Mouse (Mus musculus) megakaryocyte, embryonic 14.5 days (primary cell): ENCODE measurements at regions not wholly inside any gene's neighbourhood (a gene's known extent, or its start where the extent isn't known, plus 50 kb on each side); places are given as distances from the start of the nearest gene placed in this dataset.

Experiments used
- H3K27me3 ChIP-seq: replicated peaks from 2 replicates; pipeline ENCODE3; 2012; ENCODE audit warnings: inconsistent platforms
- H3K36me3 ChIP-seq: replicated peaks from 2 replicates; pipeline ENCODE3; 2012; ENCODE audit warnings: low read length, inconsistent platforms, mixed read lengths
- H3K4me1 ChIP-seq: 2 replicates; pipeline ENCODE4 v1.6.1; 2012; ENCODE audit warnings: inconsistent platforms
- H3K4me3 ChIP-seq: replicated peaks from 2 replicates; pipeline ENCODE3; 2012; ENCODE audit warnings: moderate library complexity, mild to moderate bottlenecking, inconsistent platforms
- H3K9me3 ChIP-seq: 2 replicates; pipeline ENCODE4 v1.6.1; 2012; ENCODE audit warnings: inconsistent platforms
- FLI1 ChIP-seq: IDR thresholded peaks from 2 replicates; pipeline ENCODE4 v1.6.1; 2012; ENCODE audit warnings: low read length, inconsistent platforms, mixed read lengths
- GATA1 ChIP-seq: IDR thresholded peaks from 3 replicates; pipeline ENCODE4 v1.6.1; 2012; ENCODE audit warnings: mixed read lengths, low read length, inconsistent platforms, borderline replicate concordance

DNA sequence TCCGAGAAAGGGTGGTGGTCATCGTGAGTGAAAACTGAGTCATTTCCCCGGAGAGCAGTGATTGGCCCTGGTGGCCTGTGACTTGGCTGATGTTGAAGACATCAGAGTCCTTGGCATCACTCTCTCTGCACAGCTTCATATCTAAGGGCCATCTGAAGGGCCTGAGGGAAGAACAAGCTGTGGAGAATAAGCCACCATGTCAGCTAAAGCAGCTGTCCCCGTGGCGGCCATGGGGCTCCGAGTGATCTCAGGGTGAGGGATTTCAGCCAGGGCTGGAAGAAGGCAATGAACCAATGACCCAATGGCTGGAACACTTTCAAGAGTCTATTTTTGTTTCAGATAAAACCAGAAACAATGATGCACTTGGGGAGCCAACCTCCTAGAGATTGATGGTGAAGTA is 62.2 kb downstream of the Ttc32 start:
- H3K27me3 ChIP-seq = no peaks in the 10 kb centered on the region
- no peaks in the 10 kb centered on the region for H3K36me3 ChIP-seq
- no peak overlapping the region for H3K4me3 ChIP-seq
- TF ChIP-seq FLI1 = no peak
- TF ChIP-seq GATA1 = no peak
- no peaks in the 10 kb centered on the region for H3K9me3 ChIP-seq
- no peaks in the 10 kb centered on the region for H3K4me1 ChIP-seq

DNA sequence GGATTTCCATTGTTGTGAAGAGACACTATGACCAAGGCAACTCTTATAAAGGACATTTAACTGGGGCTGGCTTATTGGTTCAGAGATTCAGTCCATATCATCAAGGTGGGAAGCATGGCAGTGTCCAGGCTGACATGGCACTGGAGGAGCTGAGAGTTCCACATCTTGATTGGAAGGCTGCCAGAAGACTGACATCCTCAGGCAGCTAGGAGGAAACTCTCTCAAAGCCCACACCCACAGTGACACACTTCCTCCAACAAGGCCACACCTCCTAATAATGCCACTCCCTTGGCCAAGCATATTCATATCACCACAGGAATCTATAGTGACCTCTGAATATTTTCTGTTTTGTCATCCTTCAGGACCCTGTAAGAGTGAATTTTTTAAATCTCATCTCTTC is 65.3 kb downstream of the Ttc32 start:
- Histone ChIP-seq H3K4me1 (no peaks in the 10 kb centered on the region), H3K27me3 (no peaks in the 10 kb centered on the region), H3K36me3 (no peaks in the 10 kb centered on the region), H3K4me3 (no peak overlapping the region), H3K9me3 (peaks cover 5% of the 10 kb centered on the region; the same call in 1 of the 2 replicates)
- no peak for TF ChIP-seq FLI1
- no peak for TF ChIP-seq GATA1

DNA sequence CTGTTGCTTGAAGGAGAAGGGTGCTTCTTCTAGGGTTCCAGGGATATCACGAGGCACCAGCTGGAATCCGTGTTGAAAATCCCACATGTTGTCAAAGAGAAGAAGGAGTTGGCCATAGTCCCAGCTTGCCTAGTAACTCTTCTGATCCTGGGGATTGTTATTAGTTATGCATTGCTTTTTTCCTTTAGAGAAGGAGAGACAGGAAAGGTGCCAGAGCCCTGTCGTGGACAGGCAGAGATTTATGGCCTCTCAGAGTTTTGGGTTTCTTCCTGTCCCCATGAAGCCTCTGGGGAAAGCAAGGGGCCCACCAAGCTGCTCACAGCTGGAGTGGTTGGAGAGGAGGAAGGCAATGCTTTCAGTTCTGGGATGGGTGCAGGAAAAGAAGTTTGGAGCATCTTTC is 76.6 kb downstream of the Ttc32 start:
- H3K9me3 ChIP-seq = no peaks in the 10 kb centered on the region
- no peaks in the 10 kb centered on the region for H3K27me3 ChIP-seq
- H3K4me3 ChIP-seq = no peak overlapping the region
- H3K4me1 ChIP-seq = no peaks in the 10 kb centered on the region
- TF ChIP-seq FLI1 (no peak), GATA1 (no peak)
- H3K36me3 ChIP-seq = no peaks in the 10 kb centered on the region

DNA sequence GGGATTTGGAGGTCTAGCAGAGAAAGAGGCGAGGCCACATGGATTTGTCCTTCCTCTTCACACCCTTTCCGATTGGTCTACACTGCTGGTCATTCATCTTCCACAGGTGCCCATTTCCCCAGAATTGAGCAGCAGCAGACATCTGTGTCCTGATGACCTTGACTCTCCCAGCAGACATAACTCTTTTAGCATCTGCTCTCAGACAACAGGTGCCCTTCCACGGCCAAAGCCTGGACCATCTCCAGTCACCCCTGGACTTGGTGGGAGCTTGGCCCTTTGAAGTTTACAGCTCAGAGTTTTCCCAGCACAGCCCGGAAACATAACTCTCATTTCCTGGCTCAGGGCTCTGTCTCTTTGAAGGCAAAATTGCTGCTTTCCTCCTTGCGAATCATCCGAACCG is 80.0 kb downstream of the Ttc32 start:
- no peaks in the 10 kb centered on the region for H3K4me1 ChIP-seq
- no peak overlapping the region for H3K4me3 ChIP-seq
- TF ChIP-seq GATA1 = no peak
- TF ChIP-seq FLI1 = no peak
- no peaks in the 10 kb centered on the region for H3K9me3 ChIP-seq
- no peaks in the 10 kb centered on the region for H3K36me3 ChIP-seq
- H3K27me3 ChIP-seq = no peaks in the 10 kb centered on the region

DNA sequence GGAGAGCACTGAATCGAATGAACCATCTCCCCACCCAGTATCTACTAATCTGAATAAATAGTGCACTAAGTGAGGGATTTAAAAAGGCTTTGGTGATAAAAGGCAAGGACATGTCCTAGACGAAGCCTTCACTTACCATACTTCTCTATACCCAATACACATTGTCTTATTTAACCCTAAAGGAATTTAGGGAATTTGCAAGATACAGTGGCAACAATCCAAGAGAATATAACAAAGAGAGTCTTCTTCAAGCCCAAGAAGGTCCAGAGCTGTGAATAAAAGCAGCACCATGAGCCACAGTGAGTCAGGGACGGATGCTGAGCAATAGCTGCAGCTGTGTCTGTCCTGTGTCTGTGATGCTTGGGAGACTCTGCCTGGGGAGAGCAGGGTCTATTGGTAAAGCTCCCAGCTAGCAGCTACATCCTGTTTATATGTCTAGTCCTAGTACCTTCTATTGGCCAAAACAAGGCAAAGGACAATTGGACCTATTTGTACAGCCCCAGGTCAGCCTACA is 82.4 kb downstream of the Ttc32 start:
- Histone ChIP-seq H3K4me1 (no peaks in the 10 kb centered on the region), H3K27me3 (no peaks in the 10 kb centered on the region), H3K9me3 (peaks cover 10% of the 10 kb centered on the region), H3K36me3 (no peaks in the 10 kb centered on the region), H3K4me3 (no peak overlapping the region)
- TF ChIP-seq FLI1 (no peak), GATA1 (no peak)

DNA sequence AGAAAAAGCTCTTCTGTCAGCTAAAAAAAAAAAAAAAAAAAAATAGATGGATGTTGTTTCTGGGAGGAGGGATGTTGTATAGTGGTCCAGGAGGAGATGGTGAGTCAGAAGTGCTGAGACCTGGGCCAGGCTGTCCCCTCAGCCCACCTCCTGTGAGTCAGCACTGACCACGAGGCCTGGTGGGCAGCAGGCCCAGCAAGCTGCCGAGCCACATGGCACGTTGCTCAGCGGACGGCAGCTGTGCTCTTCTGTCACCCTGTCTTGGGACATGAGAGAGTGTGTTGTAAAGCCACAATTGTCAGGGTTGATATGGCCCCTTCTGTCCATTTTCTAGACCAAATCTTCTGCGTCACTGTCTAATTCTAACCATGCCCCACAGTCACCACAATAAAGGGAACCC is 83.9 kb downstream of the Ttc32 start:
- Histone ChIP-seq H3K36me3 (no peaks in the 10 kb centered on the region), H3K9me3 (peaks cover 14% of the 10 kb centered on the region), H3K27me3 (no peaks in the 10 kb centered on the region), H3K4me1 (no peaks in the 10 kb centered on the region), H3K4me3 (peak overlapping the region; percentile 47)
- TF ChIP-seq GATA1 (no peak), FLI1 (no peak)

DNA sequence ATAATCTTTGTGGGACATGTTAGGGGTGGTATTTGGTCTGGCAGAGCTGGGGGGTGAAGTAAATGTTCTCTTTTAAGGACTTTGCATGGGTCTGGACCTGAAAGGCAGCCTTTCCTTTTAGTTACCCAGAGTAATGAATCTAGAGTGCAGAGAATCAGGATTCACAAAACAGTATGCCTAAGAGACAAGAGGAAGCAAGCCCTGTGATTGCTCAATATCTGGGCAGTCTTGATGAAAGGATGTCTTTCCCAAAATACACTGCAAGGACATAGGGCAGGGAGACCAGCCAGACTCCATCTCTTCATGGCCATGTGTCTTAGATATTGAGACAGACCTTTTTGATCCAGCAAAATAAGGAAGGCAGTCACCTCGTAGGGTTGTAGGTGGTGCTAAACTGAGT is 84.3 kb downstream of the Ttc32 start:
- Histone ChIP-seq H3K27me3 (no peaks in the 10 kb centered on the region), H3K4me3 (no peak overlapping the region), H3K4me1 (no peaks in the 10 kb centered on the region), H3K9me3 (peaks cover 14% of the 10 kb centered on the region), H3K36me3 (no peaks in the 10 kb centered on the region)
- TF ChIP-seq GATA1 (no peak), FLI1 (no peak)

DNA sequence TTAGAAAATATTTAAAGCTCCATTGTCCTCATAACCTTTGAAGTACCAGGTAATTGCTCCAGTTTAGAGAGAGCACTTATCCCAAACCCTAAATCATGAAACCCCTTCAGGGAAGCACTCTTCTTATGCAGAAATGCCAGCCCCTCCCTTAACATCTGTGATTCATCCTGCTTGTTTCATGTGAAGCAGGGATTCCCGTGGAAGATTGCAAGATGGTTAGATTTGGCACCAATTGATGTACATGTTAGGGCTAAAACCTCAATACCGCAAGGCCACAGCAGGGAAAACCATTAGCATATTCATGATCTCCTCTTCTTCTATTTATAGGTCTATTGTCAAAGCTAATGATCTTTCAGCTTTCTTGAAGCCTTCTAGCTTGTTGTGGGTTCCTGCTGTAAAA is 88.8 kb downstream of the Ttc32 start:
- TF ChIP-seq FLI1 = no peak
- no peak for TF ChIP-seq GATA1
- Histone ChIP-seq H3K36me3 (no peaks in the 10 kb centered on the region), H3K9me3 (peaks cover 14% of the 10 kb centered on the region), H3K4me3 (no peak overlapping the region), H3K27me3 (no peaks in the 10 kb centered on the region), H3K4me1 (no peaks in the 10 kb centered on the region)

DNA sequence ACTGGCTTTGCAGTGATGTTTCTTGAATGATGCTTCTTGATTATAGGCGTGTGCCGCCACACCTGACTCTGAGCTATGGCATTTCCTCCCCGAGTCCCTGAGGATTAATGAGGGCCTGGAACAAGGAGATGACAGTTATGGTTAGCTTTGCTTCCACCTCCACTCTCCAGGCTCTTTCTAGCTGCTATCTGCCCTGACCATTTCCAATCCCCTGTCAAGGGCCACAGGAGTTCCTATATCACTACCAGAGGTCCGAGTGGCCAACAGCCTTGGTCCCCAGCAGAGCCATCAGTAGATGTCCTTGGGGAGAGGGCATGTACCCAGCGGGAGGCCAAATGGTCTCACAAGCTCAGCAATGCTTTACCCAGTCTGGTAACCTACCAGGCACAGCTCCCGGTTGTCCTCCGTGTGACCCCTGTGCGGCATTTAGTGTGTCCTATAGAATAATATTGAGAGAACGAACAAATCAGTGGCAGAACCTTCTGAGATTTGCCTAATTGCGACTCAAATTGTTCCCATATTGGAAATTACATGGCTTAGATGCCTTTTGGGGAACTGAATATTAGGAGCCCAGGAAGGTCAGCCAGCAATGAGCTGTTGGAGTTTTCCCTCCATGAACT is 98.2 kb downstream of the Ttc32 start:
- H3K4me1 ChIP-seq = no peaks in the 10 kb centered on the region; the same call in 1 of the 2 replicates
- H3K36me3 ChIP-seq = no peaks in the 10 kb centered on the region
- no peaks in the 10 kb centered on the region for H3K27me3 ChIP-seq
- H3K9me3 ChIP-seq = no peaks in the 10 kb centered on the region
- no peak for TF ChIP-seq FLI1
- no peak for TF ChIP-seq GATA1
- no peak overlapping the region for H3K4me3 ChIP-seq

DNA sequence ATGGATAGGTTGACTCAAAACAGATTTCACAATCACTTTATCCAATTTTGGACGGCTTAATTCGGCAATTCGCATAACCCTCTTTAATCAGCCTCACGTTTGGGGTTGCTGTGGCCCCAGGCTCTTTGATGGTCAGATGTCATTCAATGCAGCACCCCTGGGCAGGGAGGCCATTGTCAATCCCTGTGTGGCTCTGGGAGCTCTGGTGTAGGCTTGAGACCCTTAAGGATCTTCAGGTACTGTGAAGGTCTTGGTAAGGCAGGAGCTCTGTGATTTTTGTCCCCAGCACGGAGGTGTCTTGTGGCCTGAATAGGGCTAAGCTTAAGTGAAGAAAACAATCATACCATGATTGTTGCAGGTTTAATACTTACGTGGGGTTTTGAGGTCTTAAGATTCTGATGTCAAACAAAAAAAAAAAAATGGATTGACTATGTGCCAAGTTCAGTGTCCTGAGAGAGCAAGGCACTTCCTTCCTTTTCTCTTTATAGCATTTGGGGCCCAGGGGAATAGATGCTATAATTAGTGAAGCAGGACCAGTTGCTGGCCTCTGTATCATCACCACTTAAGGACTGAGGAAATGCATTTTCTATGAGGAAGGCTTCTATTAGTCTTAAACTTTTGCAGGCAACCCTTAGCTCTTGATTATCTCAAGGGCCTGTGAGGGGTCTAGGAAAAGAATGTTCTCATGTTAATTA is 98.9 kb downstream of the Ttc32 start:
- H3K27me3 ChIP-seq = no peaks in the 10 kb centered on the region
- H3K9me3 ChIP-seq = no peaks in the 10 kb centered on the region
- no peak for TF ChIP-seq FLI1
- TF ChIP-seq GATA1 = no peak
- H3K36me3 ChIP-seq = no peaks in the 10 kb centered on the region
- H3K4me3 ChIP-seq = no peak overlapping the region
- H3K4me1 ChIP-seq = no peaks in the 10 kb centered on the region; the same call in 1 of the 2 replicates
